Comparison of ENCODE assay signal across 22 mouse cellular contexts in the genomic region with DNA sequence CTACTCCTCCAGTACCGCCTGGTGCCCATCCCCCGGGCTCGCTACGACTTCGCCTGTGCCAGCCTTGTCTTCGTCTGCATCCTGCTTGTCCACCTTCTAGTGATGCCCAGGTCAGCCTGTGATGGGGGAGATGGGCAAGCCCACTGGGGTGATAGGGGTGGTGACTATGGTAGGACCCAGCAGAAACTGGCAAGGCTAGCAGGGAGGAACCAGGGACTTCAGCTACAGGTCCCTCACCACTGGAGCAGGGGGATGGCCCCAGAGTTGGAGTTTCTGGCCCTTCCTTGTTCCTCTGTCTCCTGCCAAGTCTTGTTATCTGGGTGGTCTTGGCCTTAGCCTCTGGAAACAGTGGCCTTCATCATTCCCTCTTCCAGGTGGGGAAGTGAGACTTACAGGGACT. TPM values are rescaled to one million over a fixed set of nuclear protein-coding genes. Genes with fewer than 3 reads are reported as not detected.
DNase-seq lines count a peak whose midpoint lies in the region; ATAC-seq and TF ChIP-seq lines count a peak whose summit lies in the region.
"Had no signal": no experiment of that assay in that cellular context is flagged by ENCODE, and none has a peak within 500 bp of the region (broad histone marks: within the 10 kb centered on the region; RNA-seq: fewer than 3 reads in every experiment).

No protein-coding gene starts in this region.

- no peak overlapping the region for H3K9ac ChIP-seq in forebrain, embryonic 11.5 days (ENCODE audit: low read length)
- no peak overlapping the region for H3K9ac ChIP-seq in forebrain, embryonic 14.5 days (ENCODE audit: low read length)
- H3K9ac ChIP-seq in heart, adult 2 months (ENCODE audit: low read depth, low read length) = no peak overlapping the region
- H3K9ac ChIP-seq: forebrain, embryonic 15.5 days; heart, embryonic 12.5 days; heart, embryonic 15.5 days; hindbrain, embryonic 13.5 days; intestine, embryonic 15.5 days had no signal

- no peaks in the 10 kb centered on the region for H3K79me2 ChIP-seq in heart, adult 2 months (replicated peaks; ENCODE audit: control insufficient read depth, insufficient read depth, low read length)

- ATAC-seq in forebrain, embryonic 11.5 days (replicated peaks; ENCODE audit: low FRiP score) = no peak
- ATAC-seq in forebrain, embryonic 14.5 days = no peak
- ATAC-seq: activated CD4-positive, CD25-positive, alpha-beta regulatory T cell, adult 4 months; forebrain, embryonic 15.5 days; hindbrain, embryonic 16.5 days; intestine, embryonic 15.5 days had no signal

- no peak overlapping the region for H3K4me3 ChIP-seq in forebrain, embryonic 11.5 days (ENCODE audit: low read depth, low read length)
- no peak overlapping the region for H3K4me3 ChIP-seq in forebrain, embryonic 14.5 days (ENCODE audit: low read depth, low read length)
- no peak overlapping the region for H3K4me3 ChIP-seq in heart, embryonic 10.5 days
- no peak overlapping the region for H3K4me3 ChIP-seq in heart, adult 2 months
- H3K4me3 ChIP-seq in thymus, adult 2 months (ENCODE audit: control insufficient read depth, insufficient read depth, low read length) = no peak overlapping the region
- H3K4me3 ChIP-seq: forebrain, embryonic 10.5 days; forebrain, embryonic 15.5 days; heart, embryonic 12.5 days; heart, embryonic 15.5 days; hindbrain, embryonic 10.5 days; hindbrain, embryonic 13.5 days; intestine, embryonic 15.5 days had no signal

- TF ChIP-seq CTCF in heart, adult 2 months (IDR thresholded peaks at IDR 0.05) = no peak
- TF ChIP-seq CTCF in thymus, adult 2 months (IDR thresholded peaks at IDR 0.05; ENCODE audit: borderline replicate concordance, control insufficient read depth, extremely low read depth, insufficient read depth, low read length, poor library complexity) = no peak

- H3K27ac ChIP-seq in forebrain, embryonic 11.5 days (ENCODE audit: low read depth, low read length) = no peak overlapping the region
- no peak overlapping the region for H3K27ac ChIP-seq in forebrain, embryonic 14.5 days (ENCODE audit: low read depth, low read length)
- H3K27ac ChIP-seq in heart, embryonic 10.5 days = no peak overlapping the region
- H3K27ac ChIP-seq in heart, adult 2 months = no peak overlapping the region
- no peak overlapping the region for H3K27ac ChIP-seq in thymus, adult 2 months (ENCODE audit: control insufficient read depth, insufficient read depth, low read length)
- H3K27ac ChIP-seq: forebrain, embryonic 10.5 days; forebrain, embryonic 15.5 days; heart, embryonic 15.5 days; hindbrain, embryonic 10.5 days; hindbrain, embryonic 13.5 days; intestine, embryonic 15.5 days had no signal

- no peaks in the 10 kb centered on the region for H3K9me3 ChIP-seq in forebrain, embryonic 11.5 days (ENCODE audit: control insufficient read depth, low read length)
- H3K9me3 ChIP-seq in forebrain, embryonic 14.5 days (replicated peaks; ENCODE audit: control insufficient read depth, low read length) = no peaks in the 10 kb centered on the region
- H3K9me3 ChIP-seq in heart, embryonic 10.5 days = no peaks in the 10 kb centered on the region
- H3K9me3 ChIP-seq: forebrain, embryonic 10.5 days; forebrain, embryonic 15.5 days; heart, embryonic 12.5 days; heart, embryonic 15.5 days; hindbrain, embryonic 10.5 days; hindbrain, embryonic 13.5 days; intestine, embryonic 15.5 days had no signal

- peak; percentile 48 for DNase-seq in forebrain, embryonic 11.5 days (ENCODE audit: low spot score)
- DNase-seq in forebrain, embryonic 14.5 days (ENCODE audit: low spot score) = no peak
- peak; percentile 71 for DNase-seq in heart, embryonic 10.5 days (ENCODE audit: low spot score)
- no peak for DNase-seq in heart, adult 2 months
- peak; percentile 15 for DNase-seq in thymus, postnatal 4 days
- DNase-seq in thymus, adult 2 months = no peak
- DNase-seq: adrenal gland, adult 8-10 months; adrenal gland, postnatal 25 days; cerebellum, adult 18-20 months; cerebellum, adult 9-10 months; cerebellum, postnatal 14 days; gastrocnemius, postnatal 14 days; heart, postnatal 10 days had no signal

- no peaks in the 10 kb centered on the region for H3K4me1 ChIP-seq in forebrain, embryonic 11.5 days (replicated peaks; ENCODE audit: control insufficient read depth, insufficient read depth, low read length)
- no peaks in the 10 kb centered on the region; the same call in 1 of the 2 replicates for H3K4me1 ChIP-seq in forebrain, embryonic 14.5 days (ENCODE audit: control insufficient read depth, insufficient read depth, low read length)
- H3K4me1 ChIP-seq in heart, embryonic 10.5 days = peaks cover 26% of the 10 kb centered on the region
- H3K4me1 ChIP-seq in heart, adult 2 months (ENCODE audit: control insufficient read depth, insufficient read depth, low read length) = peaks cover 7% of the 10 kb centered on the region
- H3K4me1 ChIP-seq in thymus, adult 2 months (replicated peaks; ENCODE audit: control insufficient read depth, insufficient read depth, low read length) = no peaks in the 10 kb centered on the region

- H3K36me3 ChIP-seq in forebrain, embryonic 11.5 days (ENCODE audit: control insufficient read depth, insufficient read depth, low read length) = no peaks in the 10 kb centered on the region
- H3K36me3 ChIP-seq in forebrain, embryonic 14.5 days (ENCODE audit: control insufficient read depth, insufficient read depth, low read length) = peaks cover 5% of the 10 kb centered on the region; the same call in 1 of the 2 replicates
- H3K36me3 ChIP-seq in heart, embryonic 10.5 days = peaks cover 7% of the 10 kb centered on the region
- no peaks in the 10 kb centered on the region for H3K36me3 ChIP-seq in heart, adult 2 months (ENCODE audit: control insufficient read depth, insufficient read depth, low read length)
- H3K36me3 ChIP-seq in thymus, adult 2 months (ENCODE audit: control insufficient read depth, insufficient read depth, low read length) = peaks cover 10% of the 10 kb centered on the region
- H3K36me3 ChIP-seq: heart, embryonic 15.5 days; intestine, embryonic 15.5 days had no signal

- no peak for TF ChIP-seq EP300 in heart, adult 2 months (IDR thresholded peaks at IDR 0.05; ENCODE audit: insufficient read depth, low read depth, low read length)

- WGBS in forebrain, embryonic 11.5 days = 92% methylated on average over 6 of the region's 6 CpGs
- WGBS in forebrain, embryonic 14.5 days = 93% methylated on average over 6 of the region's 6 CpGs
- WGBS in heart, embryonic 10.5 days = 93% methylated on average over 6 of the region's 6 CpGs
- 94% methylated on average over 6 of the region's 6 CpGs for WGBS in heart, adult 2 months
- WGBS in thymus, adult 2 months = 98% methylated on average over 6 of the region's 6 CpGs

- TF ChIP-seq POLR2A in heart, adult 2 months (IDR thresholded peaks at IDR 0.05; ENCODE audit: insufficient read depth, low read depth, low read length) = no peak
- no peak for TF ChIP-seq POLR2A in thymus, adult 2 months (IDR thresholded peaks at IDR 0.05; ENCODE audit: control insufficient read depth, extremely low read depth, insufficient read depth, low read length, poor library complexity)

- H3K27me3 ChIP-seq in forebrain, embryonic 11.5 days (ENCODE audit: control insufficient read depth, insufficient read depth, low read length) = no peaks in the 10 kb centered on the region
- H3K27me3 ChIP-seq in forebrain, embryonic 14.5 days (replicated peaks; ENCODE audit: control insufficient read depth, insufficient read depth, low read length) = no peaks in the 10 kb centered on the region
- H3K27me3 ChIP-seq in heart, embryonic 10.5 days (ENCODE audit: insufficient read depth, poor library complexity, severe bottlenecking) = peaks cover 32% of the 10 kb centered on the region
- H3K27me3 ChIP-seq in heart, adult 2 months (ENCODE audit: control insufficient read depth, insufficient read depth, low read length) = no peaks in the 10 kb centered on the region
- no peaks in the 10 kb centered on the region for H3K27me3 ChIP-seq in thymus, adult 2 months (ENCODE audit: control insufficient read depth, insufficient read depth, low read length)
- H3K27me3 ChIP-seq: forebrain, embryonic 15.5 days; heart, embryonic 12.5 days; heart, embryonic 15.5 days; hindbrain, embryonic 13.5 days; intestine, embryonic 15.5 days had no signal

- H3K4me2 ChIP-seq in forebrain, embryonic 11.5 days (ENCODE audit: low read depth, low read length, severe bottlenecking) = no peak overlapping the region
- H3K4me2 ChIP-seq in forebrain, embryonic 14.5 days (ENCODE audit: low read length) = no peak overlapping the region
- H3K4me2 ChIP-seq: forebrain, embryonic 15.5 days; heart, embryonic 12.5 days; heart, embryonic 15.5 days; hindbrain, embryonic 13.5 days; intestine, embryonic 15.5 days had no signal

- intact Hi-C loops in heart, adult 2 months (cut with DNase I) = no loop called here

RNA-seq across cellular contexts. Expression of gene Brd7, which starts 41.9 kb away (rescaled TPM):
- polyA plus RNA-seq in forebrain, embryonic 11.5 days (2014; fragmentation: Nextera tagmentation; extraction: Ambion mirVana) = 81.9 and 99.8 TPM in 2 replicates
- 48.0 and 57.8 TPM in 2 replicates for polyA plus RNA-seq in forebrain, embryonic 14.5 days (2014; fragmentation: Nextera tagmentation; extraction: Ambion mirVana)
- polyA plus RNA-seq in heart, embryonic 10.5 days (2016; fragmentation: Nextera tagmentation; extraction: Ambion mirVana) = 56.8 and 65.1 TPM in 2 replicates
- 10 to 100 TPM; 78.9 to 79.0 TPM for total RNA-seq in heart, adult 2 months (2021)
- 30.9 and 44.6 TPM in 2 replicates for polyA plus RNA-seq in heart, adult 2 months (2012; rRNA removed)
- 27.9 and 34.6 TPM in 2 replicates for polyA plus RNA-seq in thymus, adult 2 months (2012; rRNA removed)

RNA-seq across cellular contexts. Expression of gene Adcy7, which starts 47.9 kb away (rescaled TPM):
- 3.0 and 3.4 TPM in 2 replicates for polyA plus RNA-seq in forebrain, embryonic 11.5 days (2014; fragmentation: Nextera tagmentation; extraction: Ambion mirVana)
- 1.1 and 1.3 TPM in 2 replicates for polyA plus RNA-seq in forebrain, embryonic 14.5 days (2014; fragmentation: Nextera tagmentation; extraction: Ambion mirVana)
- 3.4 and 4.0 TPM in 2 replicates for polyA plus RNA-seq in heart, embryonic 10.5 days (2016; fragmentation: Nextera tagmentation; extraction: Ambion mirVana)
- total RNA-seq in heart, adult 2 months (2021) = 1 to 10 TPM; 5.9 to 7.6 TPM
- polyA plus RNA-seq in heart, adult 2 months (2012; rRNA removed) = 10.5 and 11.8 TPM in 2 replicates
- polyA plus RNA-seq in thymus, adult 2 months (2012; rRNA removed) = 61.7 and 63.7 TPM in 2 replicates

Comparison
In these comparisons a context has a peak if more than half of its experiments do, and no peak if none do; other contexts are left out.
1. DNase-seq: peak in forebrain, embryonic 11.5 days (single experiment), heart, embryonic 10.5 days (single experiment) and thymus, postnatal 4 days (single experiment); none in forebrain, embryonic 14.5 days (single experiment), heart, adult 2 months (0 of 2) and thymus, adult 2 months (single experiment).